Mouse (Mus musculus) layer of hippocampus, adult 11-12 months (tissue): Measurements from ENCODE around the gene Zfp27.

Source experiments
- DNase-seq: peaks from one replicate; pipeline ENCODE4 v3.0.0; 2022; ENCODE audit warnings: low spot score

Zfp27 gene

DNA sequence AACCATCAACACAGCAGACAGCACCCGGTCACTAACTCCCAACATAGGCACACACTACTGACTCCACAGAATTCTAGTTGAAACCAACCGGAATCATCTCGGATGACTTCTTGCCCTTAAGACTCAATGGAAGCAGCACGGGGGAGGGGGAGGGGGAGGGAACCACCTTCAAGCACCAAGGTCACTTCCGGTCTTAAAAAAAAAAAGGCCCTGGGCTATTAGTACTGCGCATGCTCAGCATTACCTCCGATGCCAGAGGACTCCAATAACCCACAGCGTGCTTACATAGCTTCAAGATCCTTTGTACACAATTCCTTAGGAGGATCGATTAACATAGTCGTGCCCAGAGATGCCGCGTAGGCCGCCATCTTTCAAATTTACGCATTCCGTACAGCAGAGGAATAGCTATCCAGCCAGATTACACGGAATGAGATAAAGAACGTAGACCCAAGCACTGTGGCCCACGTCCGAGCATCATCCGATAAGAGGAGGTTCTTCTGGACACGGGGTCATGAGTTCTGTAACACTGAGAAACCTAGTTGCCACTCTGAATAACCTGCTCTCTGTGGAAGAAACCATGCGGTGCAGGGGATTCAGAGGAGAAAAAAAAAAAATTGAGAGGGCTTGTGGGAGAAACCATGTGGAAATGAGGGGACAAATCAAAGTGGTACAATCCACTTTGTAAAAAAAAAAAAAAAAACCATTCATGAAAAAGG is at the start of gene Zfp27:
Zfp27 (minus strand) TSS at position 607 of the 716 bp plus-strand sequence.
- peak; percentile 70 for DNase-seq

DNA sequence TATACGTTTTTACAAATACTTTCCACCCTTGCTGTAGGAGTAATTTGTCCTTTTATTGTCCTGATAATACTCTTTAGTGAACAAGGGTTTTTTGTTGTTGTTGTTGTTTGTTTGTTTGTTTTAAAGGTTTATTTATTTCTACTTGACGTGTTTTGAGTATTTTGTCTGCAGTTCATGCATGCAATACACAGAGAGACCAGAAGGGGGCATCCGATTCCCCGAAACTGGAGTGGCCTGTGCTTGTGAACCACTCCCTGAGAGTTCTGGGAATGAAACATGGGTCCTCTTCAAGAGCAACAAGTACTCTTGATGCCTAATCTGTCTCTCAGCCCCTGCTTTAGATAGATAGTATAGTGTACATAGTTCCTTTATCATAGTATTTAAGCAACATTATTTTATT is 48.4 kb upstream of the Zfp27 start:
- DNase-seq = peak; percentile 47

DNA sequence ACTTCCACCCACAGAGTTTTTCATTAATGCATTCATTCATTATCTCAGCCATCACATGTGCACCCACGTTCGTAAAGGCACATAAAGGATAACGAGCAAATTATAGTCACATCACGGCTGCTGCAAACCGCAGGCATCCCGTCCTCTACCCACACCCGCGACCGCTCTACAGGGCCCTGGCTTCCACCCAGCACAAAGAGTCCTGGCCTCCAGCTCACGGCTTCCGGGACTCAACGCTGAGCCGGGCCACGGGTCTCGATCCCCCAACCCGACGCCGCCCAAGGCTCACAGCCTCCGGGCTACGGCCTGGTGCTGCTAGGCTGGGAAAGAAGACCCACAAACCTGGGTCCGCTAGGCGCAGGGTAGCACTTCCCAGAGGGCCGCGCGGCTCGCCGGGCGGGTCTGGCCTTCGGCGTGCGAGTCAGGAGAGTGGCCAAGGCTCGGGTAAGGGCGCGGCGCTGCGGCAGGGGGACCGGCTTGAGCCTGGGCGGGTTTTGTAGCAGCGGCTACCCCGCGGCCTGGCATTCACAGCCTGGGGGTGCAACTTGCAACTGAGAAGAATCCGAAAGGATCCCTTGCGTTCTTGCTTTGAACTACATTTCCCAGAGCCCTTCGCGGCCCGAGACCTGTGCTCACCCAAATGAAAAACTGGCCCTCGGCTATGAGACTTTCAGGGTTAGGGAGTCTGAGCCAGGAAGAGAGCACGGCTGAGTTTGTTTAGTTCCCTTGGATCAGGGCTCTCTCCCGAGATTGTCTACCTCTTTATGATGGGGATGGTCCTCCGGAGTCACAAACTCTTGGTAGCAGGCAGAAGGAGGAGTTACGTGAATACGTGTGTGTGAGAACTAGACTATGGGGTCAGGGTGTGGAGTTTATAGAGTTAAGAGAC is 47.4 kb upstream of the Zfp27 start, which contains the start of gene Zfp74:
Zfp74 (minus strand) TSS at position 577 of the 889 bp plus-strand sequence.
- peak; percentile 74 for DNase-seq

DNA sequence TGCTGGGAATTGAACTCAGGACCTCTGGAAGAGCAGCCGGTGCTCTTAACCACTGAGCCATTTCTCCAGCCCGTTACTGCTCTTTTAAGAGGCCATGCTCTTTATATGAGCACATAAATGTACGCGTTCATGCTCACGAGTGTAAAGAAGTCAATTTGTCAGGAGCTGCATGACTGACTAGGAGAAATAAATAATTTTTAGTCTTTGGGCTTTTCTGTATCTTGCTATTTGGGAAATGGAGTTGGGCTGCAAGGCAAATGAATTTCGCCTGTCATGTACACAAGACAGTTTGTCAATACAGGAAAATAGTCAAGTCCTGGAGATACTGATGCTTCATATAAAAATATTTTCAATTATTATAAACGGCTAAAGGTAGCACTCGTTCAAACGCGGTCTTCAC is 46.7 kb upstream of the Zfp27 start:
- DNase-seq = no peak

DNA sequence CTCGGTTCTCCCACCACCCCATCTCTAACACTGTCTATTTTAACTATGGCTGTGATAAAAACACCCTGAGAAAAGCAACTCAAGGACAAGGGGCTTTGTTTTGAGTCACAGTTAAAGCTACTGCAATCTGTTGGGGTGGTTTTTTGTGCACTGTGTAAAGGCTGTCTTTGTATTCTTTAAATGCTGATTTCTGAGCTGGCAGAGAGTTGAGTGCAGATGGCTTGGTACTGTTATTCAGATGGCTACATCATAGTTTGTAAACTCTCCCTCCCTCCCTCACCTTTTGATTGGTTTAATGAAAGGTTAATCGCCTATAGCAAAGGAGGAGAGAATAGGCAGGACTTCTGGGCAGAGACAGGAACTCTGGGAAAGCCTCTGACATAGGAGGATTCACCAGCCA is 37.8 kb upstream of the Zfp27 start:
- peak; percentile 40 for DNase-seq

DNA sequence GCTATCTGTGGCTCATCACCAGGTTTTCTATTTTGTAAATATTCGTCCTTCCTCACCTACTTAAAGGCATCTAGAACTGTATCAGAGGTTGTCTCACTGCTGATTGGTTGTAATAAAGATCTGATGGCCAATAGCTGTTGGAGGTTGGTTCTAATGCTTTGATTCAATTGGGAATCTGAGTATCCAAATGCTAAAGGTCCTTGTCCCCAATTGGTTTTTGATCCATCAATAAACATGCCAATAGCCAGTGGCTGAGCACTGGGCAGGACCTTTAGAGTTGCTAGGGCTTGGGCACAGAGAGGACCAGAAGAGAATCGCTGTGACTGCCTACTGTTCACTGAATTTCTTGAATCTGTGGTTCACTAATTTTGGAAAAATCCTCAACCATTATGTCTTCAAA is 37.3 kb upstream of the Zfp27 start:
- no peak for DNase-seq

DNA sequence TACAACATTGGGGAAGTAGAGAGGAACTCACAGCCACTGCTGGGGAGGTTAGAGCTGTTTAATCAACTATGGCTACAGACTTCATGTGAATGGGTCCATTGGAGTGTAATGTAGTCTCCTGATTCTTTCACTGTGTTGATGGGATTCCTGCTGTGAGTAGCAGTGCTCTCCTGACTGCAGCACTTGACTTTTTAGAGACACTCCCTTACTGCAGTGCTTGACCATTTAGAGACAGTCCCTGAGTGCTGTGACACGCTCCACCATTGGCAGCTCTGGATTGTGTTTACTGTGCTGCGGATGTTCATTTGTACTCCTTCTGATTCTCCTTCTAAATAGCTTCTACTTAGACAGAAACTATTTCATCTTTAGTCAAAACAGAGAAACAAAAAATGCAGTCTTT is 36.4 kb upstream of the Zfp27 start:
- DNase-seq = no peak

DNA sequence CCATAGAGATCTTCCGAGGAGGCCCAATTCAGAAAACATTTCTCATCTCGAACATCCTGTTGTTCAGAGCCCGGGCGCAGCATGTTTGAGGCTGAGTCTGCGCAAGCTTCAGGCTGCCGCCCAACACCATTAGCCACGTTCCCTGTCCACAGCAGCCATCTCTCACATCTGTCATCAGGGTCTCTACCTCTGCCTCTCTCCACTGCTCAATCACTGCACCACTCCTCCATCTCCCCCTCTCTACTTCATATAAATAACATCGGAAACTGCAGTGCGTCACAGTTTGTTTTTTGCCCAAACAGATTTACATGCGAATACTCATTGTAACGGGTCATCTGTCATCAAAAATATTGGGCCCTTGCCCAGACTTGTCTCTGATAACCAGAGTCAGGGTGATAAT is 34.7 kb upstream of the Zfp27 start:
- DNase-seq = no peak

DNA sequence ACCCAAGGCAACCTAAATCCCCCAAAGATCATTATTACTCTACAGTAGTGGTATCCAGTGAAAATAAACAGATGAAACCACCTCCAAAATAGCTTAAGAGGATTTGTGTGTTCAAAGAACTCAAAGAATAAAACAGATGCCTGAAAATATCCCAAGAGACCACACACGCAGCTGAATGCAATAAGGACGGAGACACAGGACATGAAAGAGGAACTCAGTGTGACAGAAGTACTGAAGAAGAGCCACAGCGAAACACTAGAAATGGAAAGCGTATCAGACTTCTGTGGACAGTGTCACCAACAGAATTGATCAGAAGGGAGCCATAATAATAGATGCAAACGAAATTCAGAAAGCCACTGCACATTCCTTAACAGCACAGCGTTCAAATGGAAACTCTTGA is 32.5 kb upstream of the Zfp27 start:
- DNase-seq = no peak

DNA sequence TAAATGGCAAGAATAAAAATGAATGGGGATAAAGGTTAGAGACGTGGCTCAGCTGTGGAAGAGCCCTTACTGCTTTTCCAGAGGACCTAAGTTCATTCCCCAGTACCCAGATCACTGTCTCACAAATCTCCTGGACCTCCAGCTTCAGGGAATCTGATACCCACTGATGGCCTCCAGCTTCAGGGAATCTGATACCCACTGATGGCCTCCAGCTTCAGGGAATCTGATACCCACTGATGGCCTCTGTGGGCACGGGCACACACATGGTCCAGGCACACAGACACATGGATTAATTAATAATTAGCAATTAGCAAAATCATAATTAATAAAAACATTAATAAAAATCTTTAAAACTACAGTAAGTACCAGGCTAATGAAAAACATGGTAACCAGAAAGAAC is 16.4 kb upstream of the Zfp27 start:
- no peak for DNase-seq

DNA sequence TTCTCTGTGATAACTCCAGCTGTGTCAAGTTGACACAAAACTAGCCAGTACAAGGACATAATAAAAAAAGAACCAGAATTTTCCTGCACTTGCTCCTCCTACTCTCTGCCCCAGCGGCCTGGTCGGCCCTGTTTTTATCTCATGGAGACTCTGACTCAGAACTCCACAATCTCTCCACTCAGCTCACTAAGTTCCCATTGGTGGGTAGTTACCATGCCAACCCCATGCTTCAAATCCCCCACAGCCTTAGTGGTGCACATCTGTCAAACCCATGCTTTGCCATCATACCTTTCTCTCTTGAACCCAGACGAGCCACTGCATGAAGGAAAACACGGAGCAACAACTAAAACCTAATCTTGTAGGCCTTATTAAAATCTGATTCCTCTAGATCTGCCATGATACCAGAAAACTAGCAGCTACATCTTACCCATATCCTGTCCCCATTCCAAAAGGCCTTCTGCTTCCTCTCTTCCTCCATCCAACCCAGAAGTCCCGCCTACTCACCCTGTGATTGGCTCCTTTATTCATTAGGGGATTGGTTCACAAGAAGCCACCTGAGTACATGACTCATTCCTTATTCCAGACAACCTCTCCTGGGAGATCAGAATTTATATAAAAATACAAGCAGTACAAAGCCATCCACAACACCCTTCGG is 15.2 kb upstream of the Zfp27 start:
- DNase-seq = no peak

DNA sequence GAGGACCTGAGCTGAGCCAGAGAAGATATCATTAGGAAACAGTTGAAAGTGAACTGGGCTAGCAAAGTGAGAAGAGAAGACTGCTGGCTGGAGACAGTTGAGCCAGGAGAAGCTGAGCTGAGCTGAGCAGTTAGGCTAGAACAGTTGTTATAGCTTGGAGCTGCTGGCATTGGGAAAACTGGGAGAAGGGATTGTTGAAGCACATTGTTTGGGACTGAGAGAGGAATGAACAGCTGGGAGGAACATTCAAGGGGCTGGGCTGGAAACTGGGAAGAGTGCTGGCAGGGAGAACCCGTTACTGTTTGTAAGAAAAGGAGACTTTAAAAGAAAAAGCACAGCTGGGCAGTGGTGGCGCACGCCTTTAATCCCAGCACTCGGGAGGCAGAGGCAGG is 11.7 kb upstream of the Zfp27 start:
- DNase-seq = no peak

DNA sequence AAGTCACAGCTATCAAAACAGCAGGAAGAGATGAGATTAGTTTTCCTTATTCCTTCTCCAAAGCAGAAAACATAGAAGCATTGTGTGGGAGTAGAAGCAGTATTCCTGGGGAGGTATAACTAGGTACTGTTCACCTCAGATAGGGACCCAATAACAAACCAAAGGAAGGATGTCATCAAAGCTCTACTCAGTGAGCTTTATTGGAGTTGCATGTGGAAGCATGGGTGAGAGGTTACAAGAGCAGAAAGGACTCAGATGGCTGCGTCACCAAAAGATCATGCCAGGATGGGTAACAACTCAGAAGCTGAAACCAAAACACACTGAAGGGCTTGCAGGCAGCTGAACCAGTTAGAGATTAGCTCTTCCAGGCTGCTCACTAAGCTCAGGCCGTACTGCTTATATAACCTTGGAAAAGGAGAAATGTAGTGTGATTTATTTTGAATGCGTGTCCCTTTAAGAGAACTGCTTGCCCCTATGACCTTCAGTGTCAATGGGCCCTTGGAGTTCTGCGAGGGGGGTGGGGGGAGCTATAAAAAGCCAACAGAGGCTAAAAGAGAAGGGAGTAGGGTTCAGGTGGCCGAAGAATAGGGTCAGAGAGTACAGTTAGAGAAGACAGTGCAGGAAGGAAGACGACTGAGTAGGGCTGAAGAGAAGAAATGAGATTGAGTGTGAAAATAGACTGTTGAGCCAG is 11.1 kb upstream of the Zfp27 start:
- DNase-seq = no peak

DNA sequence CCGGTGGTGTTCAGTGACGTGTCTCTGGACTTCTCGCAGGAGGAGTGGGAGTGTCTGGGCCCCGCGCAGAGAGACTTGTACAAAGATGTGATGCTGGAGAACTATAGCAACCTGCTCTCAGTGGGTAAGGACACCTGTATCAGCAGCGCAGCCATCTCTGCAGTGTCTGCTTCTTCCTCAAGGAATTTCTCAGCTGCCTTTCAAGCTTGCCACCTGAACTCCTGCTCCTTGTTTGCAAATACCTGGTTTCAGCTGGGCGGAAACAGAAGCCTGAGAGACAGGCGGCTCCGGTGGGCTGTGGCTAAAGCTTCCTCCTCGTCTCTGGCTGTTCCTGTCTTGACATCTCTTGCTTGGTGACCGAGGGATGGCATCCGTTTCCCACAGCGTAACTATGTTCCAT is 5.8 kb upstream of the Zfp27 start:
- DNase-seq = no peak

DNA sequence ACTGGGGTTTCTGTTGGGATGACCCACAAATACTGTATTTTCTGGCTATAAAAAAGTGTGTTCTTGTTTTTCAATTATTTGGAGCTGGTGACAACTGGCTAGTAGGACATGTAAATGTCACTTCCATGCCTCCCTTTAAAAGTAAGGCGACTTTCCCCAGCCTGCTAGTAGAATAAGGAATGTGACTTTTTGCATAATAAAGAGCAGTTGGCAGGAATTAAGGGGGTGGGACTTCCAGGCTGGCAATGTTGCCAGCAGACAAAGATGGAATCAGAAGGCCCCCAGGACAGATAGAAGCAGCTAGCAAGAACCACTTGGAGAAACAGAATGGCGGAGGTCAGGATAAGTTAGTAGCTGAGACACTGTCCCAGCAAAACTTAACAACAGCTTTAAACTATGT is 3.9 kb upstream of the Zfp27 start:
- DNase-seq = no peak

DNA sequence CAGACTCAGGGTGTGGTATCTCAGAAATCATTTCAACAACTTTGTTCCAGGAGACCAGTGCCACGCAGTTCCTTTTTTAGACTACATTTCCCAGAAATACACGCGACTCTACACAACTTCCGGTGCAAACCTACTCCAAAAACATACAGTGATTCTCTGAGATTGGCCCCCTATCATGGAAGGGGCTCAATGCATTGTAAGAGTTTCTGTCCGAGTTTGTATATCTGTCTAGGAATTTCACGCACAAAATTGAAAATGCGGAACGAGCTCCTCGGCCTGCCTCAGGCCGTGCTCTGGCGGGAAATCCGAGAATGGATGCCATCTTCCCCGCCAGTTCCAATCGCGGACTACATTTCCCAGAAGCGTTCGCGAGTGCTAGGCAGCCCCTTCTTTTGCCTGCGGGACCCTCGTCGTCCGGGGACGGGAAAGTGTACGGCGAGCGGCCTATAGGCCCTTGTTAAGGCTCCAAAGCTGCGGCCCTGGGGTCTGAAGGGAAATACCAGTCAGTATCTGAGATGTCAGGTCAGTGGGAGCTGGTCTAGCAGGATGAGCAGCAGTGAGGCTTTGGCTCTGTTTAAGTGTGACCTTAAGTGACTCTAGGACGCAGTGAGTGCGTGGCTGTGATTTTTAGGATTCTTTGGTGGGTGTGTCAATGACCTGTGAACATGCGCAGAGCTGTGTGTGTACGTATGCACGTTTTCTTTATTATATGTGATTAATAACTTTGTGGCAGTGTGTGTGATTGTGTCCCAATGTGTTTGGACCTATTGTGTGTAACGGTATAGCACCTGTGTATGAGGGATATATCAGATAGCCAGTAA is 2.0 kb upstream of the Zfp27 start, which contains the start of gene Zfp383:
Zfp383 (plus strand) TSS at position 94 of the 821 bp plus-strand sequence.
- peak; percentile 83 for DNase-seq

DNA sequence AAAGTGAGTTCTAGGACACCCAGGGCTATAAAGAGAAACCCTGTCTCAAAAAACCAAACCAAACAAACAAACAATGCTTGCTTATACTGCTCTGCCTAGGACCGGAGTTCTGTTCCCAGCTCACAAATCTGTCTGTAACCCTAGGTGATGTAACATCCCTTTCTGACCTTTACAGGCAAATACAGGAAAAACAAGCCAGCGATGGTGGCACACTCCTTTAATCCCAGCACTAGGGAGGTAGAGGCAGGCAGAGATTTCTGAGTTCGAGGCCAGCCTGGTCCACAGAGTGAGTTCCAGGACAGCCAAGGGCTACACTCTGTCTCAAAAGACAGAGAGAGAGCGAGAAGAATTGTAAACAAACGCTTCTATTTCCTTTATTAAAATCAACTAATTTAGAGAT is 834 bp upstream of the Zfp27 start:
- no peak for DNase-seq

DNA sequence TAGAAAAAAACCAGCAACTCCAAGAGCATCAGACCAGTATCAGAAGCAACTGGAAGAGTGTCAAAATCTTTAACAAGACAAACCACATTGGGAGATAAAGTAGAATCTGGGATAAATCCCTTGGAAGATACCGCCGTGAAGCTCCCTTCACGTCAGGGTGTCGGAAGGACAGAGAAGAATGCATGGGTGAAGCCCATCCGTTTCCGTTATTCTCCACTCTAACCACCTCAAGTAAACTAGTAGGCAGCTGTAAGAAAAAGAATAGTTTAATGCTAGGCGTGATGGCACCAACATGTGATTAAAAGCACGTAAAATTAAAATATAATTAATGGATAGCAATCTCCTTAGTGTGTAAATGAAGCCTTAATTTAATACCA is 298 bp upstream of the Zfp27 start:
- no peak for DNase-seq

DNA sequence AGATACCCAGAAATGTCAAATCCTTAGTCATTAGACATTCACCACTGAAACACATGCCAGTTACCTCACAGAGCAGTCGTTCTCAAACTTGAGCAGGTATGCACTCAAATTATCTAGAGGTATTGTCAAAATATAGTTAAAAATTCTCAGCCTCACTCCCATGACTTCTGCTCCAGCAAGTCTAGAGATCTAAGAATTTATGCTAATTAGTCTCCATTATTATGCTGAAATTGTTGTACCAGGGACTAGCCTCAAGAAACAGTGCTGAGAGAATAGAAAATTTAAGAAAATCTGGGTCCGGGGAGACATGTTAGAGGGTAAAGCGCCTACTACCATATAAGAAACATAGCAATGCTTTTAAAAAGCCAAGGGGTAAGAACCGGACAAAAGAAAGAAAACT is 2.3 kb downstream of the Zfp27 start:
- no peak for DNase-seq

DNA sequence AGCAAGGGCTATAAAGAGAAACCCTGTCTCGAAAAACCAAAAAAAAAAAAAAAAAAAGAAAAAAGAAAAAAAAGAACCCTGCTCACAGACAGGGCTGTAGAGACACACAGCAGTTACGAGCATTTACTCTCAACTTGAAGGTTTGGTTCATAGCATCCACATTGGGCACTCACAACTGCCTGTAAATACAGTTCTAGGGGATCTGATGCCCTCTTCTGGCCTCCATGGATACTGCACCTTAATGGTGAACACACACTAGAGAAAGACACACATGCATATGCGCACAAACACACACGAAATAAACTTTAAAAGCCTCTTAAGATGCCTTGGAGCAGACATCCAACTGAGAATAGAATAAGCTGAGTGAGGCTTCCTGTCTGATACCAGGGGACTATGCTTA is 8.0 kb downstream of the Zfp27 start:
- no peak for DNase-seq

DNA sequence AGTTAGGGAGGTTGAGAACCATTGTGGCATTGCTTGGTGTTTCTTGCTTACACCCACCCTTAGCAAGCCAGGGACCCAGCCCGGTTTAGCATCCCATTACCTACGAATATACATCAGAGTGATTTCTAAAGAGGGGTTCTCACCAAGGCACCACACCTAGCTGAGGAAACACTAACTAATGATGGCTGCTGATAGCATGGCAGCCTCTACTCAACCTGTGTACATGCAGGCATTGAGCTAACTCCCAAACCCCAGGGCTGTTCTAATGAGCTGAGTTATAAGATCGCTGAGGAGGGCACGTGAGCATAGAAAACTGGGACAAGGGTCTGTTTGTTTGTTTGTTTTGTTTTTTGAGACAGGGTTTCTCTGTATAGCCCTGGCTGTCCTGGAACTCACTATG is 13.6 kb downstream of the Zfp27 start:
- no peak for DNase-seq
